Mouse (Mus musculus) heart, adult 2 months (tissue): ENCODE measurements around the gene Mtmr4.

Source experiments
- CTCF ChIP-seq: fragments of 200-600 bp; IDR thresholded peaks from 2 replicates; pipeline ENCODE4 v1.8.1; 2022; ENCODE audit warnings: antibody characterized with exemption, mild to moderate bottlenecking, moderate library complexity
- EP300 ChIP-seq: fragments of 200-500 bp; IDR thresholded peaks from 2 replicates; pipeline ENCODE4 v1.6.1; 2011; ENCODE audit warnings: low read depth, low read length, control low read depth; ENCODE audit not compliant: insufficient read depth
- POLR2A ChIP-seq: fragments of 200-500 bp; IDR thresholded peaks from 2 replicates; pipeline ENCODE4 v1.6.1; 2011; ENCODE audit warnings: mild to moderate bottlenecking, low read depth, low read length, control low read depth; ENCODE audit not compliant: insufficient read depth

DNA sequence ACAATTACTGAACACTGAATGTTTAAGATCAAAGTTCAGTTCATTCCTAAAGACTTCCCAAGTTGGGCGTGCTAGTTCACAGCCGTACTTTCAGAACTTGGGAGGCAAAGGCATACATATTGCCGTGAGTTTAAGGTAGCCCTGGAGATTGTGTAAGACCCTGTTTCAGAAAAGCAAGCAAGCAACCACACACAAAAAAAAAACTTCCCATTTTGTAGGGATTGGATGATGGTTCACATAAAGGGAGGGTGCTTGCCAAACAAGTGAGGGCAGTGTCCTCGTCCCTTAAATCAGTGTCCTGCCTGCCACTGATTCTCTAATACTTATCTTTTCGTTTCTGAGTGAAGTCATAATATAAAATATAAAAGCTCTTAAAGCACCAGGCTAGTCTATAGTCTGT is 62.7 kb downstream of the Mtmr4 start:
- TF ChIP-seq POLR2A (no peak), CTCF (no peak), EP300 (no peak)
